Comparison of ENCODE assay signal across 16 mouse cellular contexts in genomic region chr13:43517371-43517770, GRCm38 (mm10).
"Had no signal": no experiment of that assay in that cellular context is flagged by ENCODE, and none has a peak within 500 bp of the region (broad histone marks: within the 10 kb centered on the region; RNA-seq: fewer than 3 reads in every experiment).

No protein-coding gene starts in this region.

- H3K4me3 ChIP-seq: limb, embryonic 12.5 days; liver, embryonic 13.5 days; lung, embryonic 15.5 days; megakaryocyte, embryonic 14.5 days; midbrain, embryonic 12.5 days; neural tube, embryonic 13.5 days had no signal

- H3K9ac ChIP-seq: limb, embryonic 12.5 days; liver, embryonic 13.5 days; liver, postnatal 0 days; lung, embryonic 15.5 days; midbrain, embryonic 12.5 days; neural tube, embryonic 13.5 days had no signal

- H3K27ac ChIP-seq: limb, embryonic 12.5 days; liver, embryonic 13.5 days; lung, embryonic 15.5 days; macrophage; midbrain, embryonic 12.5 days; stomach, postnatal 0 days had no signal

- DNase-seq: kidney, postnatal 10 days; kidney, postnatal 4 days; liver; liver, embryonic 13.5 days; liver, postnatal 0 days; lung, postnatal 14 days; right cerebral cortex, postnatal 14 days; thymus, postnatal 4 days had no signal

- H3K9me3 ChIP-seq: liver, embryonic 13.5 days; lung, embryonic 15.5 days; neural tube, embryonic 13.5 days had no signal

- H3K4me1 ChIP-seq: limb, embryonic 12.5 days; liver, embryonic 13.5 days; lung, embryonic 15.5 days had no signal

- H3K27me3 ChIP-seq: limb, embryonic 12.5 days; liver, embryonic 13.5 days; lung, embryonic 15.5 days; midbrain, embryonic 12.5 days; neural tube, embryonic 13.5 days had no signal

- H3K4me2 ChIP-seq: limb, embryonic 12.5 days; liver, embryonic 13.5 days; lung, embryonic 15.5 days; midbrain, embryonic 12.5 days; neural tube, embryonic 13.5 days had no signal

- H3K36me3 ChIP-seq: limb, embryonic 12.5 days; liver, embryonic 13.5 days; lung, embryonic 15.5 days; midbrain, embryonic 12.5 days; neural tube, embryonic 13.5 days had no signal

- ATAC-seq: liver, postnatal 0 days; midbrain, embryonic 16.5 days had no signal
